Mouse (Mus musculus) testis, adult 2 months (tissue): ENCODE measurements at regions not wholly inside any gene's neighbourhood (a gene's known extent, or its start where the extent isn't known, plus 50 kb on each side); places are given as distances from the start of the nearest gene placed in this dataset.
A peak's percentile ranks its signal among the peaks of the same experiment; 100 is the strongest.

Experiments used
- H3K27ac ChIP-seq: fragments of 200-500 bp; 2 replicates; pipeline ENCODE4 v1.5.1; 2012; ENCODE audit warnings: low read depth, low read length; ENCODE audit not compliant: control insufficient read depth, insufficient read depth
- H3K27me3 ChIP-seq: fragments of 200-500 bp; 2 replicates; pipeline ENCODE4 v1.6.1; 2012; ENCODE audit warnings: mild to moderate bottlenecking, low read length, moderate library complexity; ENCODE audit not compliant: control insufficient read depth, insufficient read depth
- H3K36me3 ChIP-seq: fragments of 200-500 bp; 2 replicates; pipeline ENCODE4 v1.6.1; 2012; ENCODE audit warnings: mild to moderate bottlenecking, low read length; ENCODE audit not compliant: control insufficient read depth, insufficient read depth
- H3K4me1 ChIP-seq: fragments of 200-500 bp; 2 replicates; pipeline ENCODE4 v1.6.1; 2012; ENCODE audit warnings: low read length; ENCODE audit not compliant: control insufficient read depth, insufficient read depth
- H3K4me3 ChIP-seq: fragments of 200-500 bp; 2 replicates; pipeline ENCODE4 v1.5.1; 2012; ENCODE audit warnings: low read depth, mild to moderate bottlenecking, low read length, moderate library complexity, mixed read lengths; ENCODE audit not compliant: control insufficient read depth
- CTCF ChIP-seq: fragments of 200-500 bp; IDR thresholded peaks from 2 replicates; pipeline ENCODE4 v1.5.1; 2012; ENCODE audit warnings: low read depth, mild to moderate bottlenecking, inconsistent platforms, low read length, moderate library complexity; ENCODE audit not compliant: control insufficient read depth, insufficient read depth, insufficient replicate concordance
- POLR2A ChIP-seq: fragments of 200-500 bp; IDR thresholded peaks from 2 replicates; pipeline ENCODE4 v1.6.1; 2012; ENCODE audit warnings: low read depth, mild to moderate bottlenecking, inconsistent platforms, low read length, moderate library complexity; ENCODE audit not compliant: control insufficient read depth

GRCm38 (mm10) chr14:76226621-76227297, 116.1 kb downstream of the Nufip1 start:
- Histone ChIP-seq H3K27ac (no peak overlapping the region), H3K36me3 (no peaks in the 10 kb centered on the region), H3K4me1 (no peaks in the 10 kb centered on the region; the same call in 1 of the 2 replicates), H3K4me3 (no peak overlapping the region), H3K27me3 (no peaks in the 10 kb centered on the region)
- TF ChIP-seq POLR2A, result no peak
- TF ChIP-seq CTCF, result no peak

- Histone ChIP-seq H3K4me1 (no peaks in the 10 kb centered on the region), H3K36me3 (no peaks in the 10 kb centered on the region), H3K27ac (no peak overlapping the region), H3K27me3 (no peaks in the 10 kb centered on the region), H3K4me3 (no peak overlapping the region)
- TF ChIP-seq POLR2A (no peak), CTCF (no peak)
These were observed 118.4 kb downstream of the Nufip1 start for GRCm38 (mm10) chr14:76228968-76229555.

DNA sequence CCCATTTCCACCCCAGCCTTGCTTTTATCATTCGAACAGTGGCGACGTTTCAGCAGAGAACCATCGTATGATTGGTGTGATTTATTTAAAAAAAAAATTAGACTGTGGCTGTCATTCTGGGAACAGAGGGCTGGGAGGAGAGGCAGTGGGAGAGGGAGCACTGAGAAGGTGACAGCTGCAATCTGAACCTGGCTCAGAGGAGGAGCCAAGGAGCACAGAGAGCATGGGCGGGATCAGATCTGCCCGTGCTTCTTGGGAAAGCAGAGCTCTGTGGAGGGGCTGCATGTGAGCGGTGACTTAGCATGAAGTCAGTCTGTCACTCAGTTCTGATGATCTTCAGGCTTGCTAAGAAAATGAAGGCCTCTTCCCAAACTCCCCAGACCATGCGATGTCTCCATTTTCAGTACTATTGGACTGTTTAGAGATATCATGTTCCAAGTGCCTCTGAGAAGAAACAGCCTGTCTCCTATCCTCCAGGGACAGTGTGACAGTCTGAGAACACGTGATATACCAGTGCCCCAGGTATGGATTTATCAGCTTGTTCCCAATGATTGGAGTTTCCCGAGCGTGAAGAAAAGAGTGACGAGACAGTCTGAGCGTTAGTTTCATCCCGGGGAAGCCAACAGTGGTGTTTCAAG, 129.3 kb downstream of the Nufip1 start:
- no peak for TF ChIP-seq CTCF
- TF ChIP-seq POLR2A, result no peak
- Histone ChIP-seq H3K27me3 (no peaks in the 10 kb centered on the region), H3K27ac (no peak overlapping the region), H3K36me3 (no peaks in the 10 kb centered on the region), H3K4me1 (peaks cover 22% of the 10 kb centered on the region), H3K4me3 (no peak overlapping the region)

DNA sequence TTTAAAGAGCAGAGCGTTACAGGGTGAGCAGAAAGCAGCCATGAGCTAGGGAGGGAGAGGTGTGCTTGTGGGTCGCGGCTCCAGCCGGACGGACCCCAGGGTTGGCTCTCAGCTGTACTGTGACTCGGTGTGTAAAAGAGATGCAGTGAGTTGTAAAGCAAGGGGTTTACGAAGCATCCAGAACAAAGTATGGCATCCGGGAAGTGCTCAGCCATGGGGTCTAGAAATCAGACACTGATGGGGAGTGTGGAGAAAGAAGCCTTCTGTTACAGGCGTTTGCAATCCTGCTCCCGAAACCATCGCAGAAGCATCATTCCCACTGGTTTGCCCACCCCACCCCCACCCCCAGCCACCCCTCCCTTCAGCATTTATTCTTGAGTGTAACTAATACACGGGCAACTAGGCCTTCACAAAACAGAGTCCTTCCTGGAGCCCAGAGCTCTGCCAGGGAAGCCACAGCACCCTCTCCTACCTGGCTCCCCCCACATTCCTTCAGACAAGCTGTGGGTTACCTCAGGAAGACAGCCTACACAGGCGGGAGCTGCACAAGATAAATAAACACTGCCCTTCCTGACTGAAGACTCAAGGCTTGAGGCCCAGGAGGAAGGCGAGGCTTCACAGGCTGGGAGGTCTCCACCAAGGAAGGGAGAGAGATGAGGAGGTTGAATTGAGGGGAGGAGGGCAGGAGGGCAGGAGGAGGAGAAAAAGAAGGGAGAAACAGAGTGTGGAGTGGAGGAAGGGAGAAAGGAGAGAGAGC, 133.1 kb downstream of the Nufip1 start:
- peak overlapping the region; percentile 35 for H3K27ac ChIP-seq
- peak overlapping the region; percentile 76 for H3K4me3 ChIP-seq
- TF ChIP-seq POLR2A (no peak), CTCF (no peak)

DNA sequence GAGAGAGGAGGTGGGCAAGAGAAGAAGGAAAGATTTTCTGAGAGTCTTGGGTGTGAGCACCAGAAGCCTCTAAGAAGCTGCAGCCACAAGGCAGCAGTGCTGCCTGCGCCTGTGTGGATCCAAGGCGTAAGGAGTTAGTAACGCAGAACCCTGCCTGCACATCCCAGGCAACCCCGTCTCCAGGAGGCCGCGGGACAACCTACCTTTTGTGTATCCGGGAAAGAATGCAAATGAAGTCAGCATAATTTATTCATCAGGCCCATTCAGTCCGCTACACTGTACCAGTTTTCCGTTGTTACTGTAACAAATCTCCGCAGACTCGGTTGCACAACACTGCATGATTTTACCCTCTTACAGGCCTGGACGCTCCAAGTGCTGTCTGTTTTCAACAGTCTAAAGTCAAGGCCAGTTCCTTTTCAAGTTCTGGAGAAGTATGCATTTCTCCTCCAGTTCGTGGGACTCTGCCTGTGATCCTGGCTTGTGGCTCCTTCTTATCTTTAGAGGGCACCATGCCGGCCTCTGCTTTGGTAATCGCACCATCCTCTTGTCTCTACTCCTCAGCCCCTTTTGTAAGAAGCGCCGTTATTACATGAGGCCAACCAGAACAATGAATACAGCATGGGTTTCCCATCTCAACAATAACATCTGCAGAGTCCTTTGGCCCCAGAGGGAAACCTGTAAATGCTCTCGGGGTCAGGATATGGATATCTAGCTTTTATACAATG, 133.8 kb downstream of the Nufip1 start:
- H3K27me3 ChIP-seq, result no peaks in the 10 kb centered on the region
- H3K4me3 ChIP-seq, result peak overlapping the region; percentile 66
- no peaks in the 10 kb centered on the region for H3K36me3 ChIP-seq
- H3K4me1 ChIP-seq, result peaks cover 26% of the 10 kb centered on the region
- TF ChIP-seq CTCF (no peak), POLR2A (no peak)
- H3K27ac ChIP-seq, result peak overlapping the region; percentile 35

More for the DNA sequence above, 133.1 kb downstream of the Nufip1 start:
- Histone ChIP-seq H3K36me3 (no peaks in the 10 kb centered on the region), H3K4me1 (peaks cover 26% of the 10 kb centered on the region), H3K27me3 (no peaks in the 10 kb centered on the region)

DNA sequence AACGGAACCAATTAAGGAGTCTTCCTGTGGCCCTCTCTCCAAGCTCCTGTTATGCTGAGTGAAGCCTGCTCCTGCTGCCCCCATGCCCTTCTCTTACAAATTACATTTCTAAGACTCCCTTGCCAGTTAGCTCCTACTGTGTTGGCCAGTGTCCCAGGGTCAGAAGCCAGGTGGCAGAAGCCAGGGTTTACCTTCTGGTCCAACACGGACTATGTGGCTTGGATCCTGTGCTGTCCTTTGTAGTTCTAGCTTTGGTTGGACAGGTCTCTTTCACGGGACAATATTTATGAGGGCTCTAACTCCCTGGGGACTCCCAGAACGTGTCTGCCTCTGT, 134.3 kb downstream of the Nufip1 start:
- no peak for TF ChIP-seq POLR2A
- TF ChIP-seq CTCF, result no peak
- H3K27ac ChIP-seq, result no peak overlapping the region
- H3K36me3 ChIP-seq, result no peaks in the 10 kb centered on the region
- no peaks in the 10 kb centered on the region for H3K27me3 ChIP-seq
- peak overlapping the region; percentile 66 for H3K4me3 ChIP-seq
- peaks cover 26% of the 10 kb centered on the region for H3K4me1 ChIP-seq
